Mouse (Mus musculus): ENCODE measurements at regions not wholly inside any gene's neighbourhood (a gene's known extent, or its start where the extent isn't known, plus 50 kb on each side); places are given as distances from the start of the nearest gene placed in this dataset.

GRCm38 (mm10) chr4:106007334-106008190 is 217.9 kb downstream of the Gm12728 start:
- TF ChIP-seq POLR2A (IDR thresholded peaks at IDR 0.05; ENCODE audit: insufficient read length, low read depth) (no peak), USF1 (IDR thresholded peaks at IDR 0.05; ENCODE audit: low read depth) (no peak), MYOD1 (IDR thresholded peaks at IDR 0.05; ENCODE audit: control insufficient read depth in 1 of 3, insufficient read length in 2 of 3, low read depth in 2 of 3) (peak in 1 of 3 experiments; percentile 21), TCF12 (IDR thresholded peaks at IDR 0.05; ENCODE audit: insufficient read depth, poor library complexity, severe bottlenecking) (no peak), CEBPB (IDR thresholded peaks at IDR 0.05; ENCODE audit: insufficient read depth, poor library complexity, severe bottlenecking) (no peak), TCF3 (IDR thresholded peaks at IDR 0.05; ENCODE audit: insufficient read length, low read depth) (no peak), MAX (IDR thresholded peaks at IDR 0.05; ENCODE audit: low read depth) (no peak)

Measured in myocyte (in vitro differentiated cells).